Mouse (Mus musculus) CH12F3 (cell line): Measurements from ENCODE around the gene Sdc3.

Source experiments
- in situ Hi-C: fragments of 300-500 bp; cut with MboI; formaldehyde crosslinking; loops from 2 replicates; pipeline ENCODE4 v1.14.3; 2020; ENCODE audit warnings: low sequenced_read_pairs

Sdc3 gene

DNA sequence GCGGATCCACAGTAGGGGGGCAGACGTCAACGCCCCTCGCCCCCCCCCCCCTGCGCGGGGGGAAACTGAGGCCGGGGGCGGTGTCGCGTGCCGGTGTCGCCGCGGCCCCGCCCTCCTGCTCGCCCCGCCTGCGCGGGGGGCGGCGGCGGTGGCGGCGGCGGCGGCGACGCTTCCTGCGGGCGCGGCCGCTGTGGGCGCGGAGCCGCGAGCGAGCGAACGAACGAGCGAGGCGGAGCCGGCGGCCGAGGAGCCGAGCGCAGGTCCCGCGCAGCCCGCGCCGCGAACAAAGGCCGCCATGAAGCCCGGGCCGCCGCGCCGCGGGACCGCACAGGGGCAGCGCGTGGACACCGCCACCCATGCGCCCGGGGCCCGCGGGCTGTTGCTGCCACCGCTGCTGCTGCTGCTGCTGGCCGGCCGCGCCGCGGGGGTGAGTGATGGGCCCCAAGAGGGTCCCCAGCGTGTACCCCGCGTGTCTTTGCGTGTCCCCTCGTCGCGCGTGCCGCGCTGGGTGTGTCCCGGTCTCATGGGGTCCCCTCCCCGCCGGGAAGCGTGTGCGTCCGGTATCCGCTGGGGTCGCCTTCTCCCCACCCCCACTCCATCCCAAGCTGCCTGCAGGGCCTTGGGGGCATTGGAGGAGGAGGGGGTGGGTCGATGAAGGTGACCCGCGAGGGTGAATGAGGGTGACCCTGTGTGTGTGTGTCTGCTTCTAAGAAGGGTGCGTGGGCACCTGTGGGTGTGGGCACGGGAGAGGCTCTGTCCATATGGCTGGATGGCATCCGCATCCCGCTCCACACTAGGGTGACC lies at the start of gene Sdc3:
Gene Sdc3 (plus strand): TSS at position 162 of the 804 bp plus-strand sequence.
- in situ Hi-C loops, result no loop called here

DNA sequence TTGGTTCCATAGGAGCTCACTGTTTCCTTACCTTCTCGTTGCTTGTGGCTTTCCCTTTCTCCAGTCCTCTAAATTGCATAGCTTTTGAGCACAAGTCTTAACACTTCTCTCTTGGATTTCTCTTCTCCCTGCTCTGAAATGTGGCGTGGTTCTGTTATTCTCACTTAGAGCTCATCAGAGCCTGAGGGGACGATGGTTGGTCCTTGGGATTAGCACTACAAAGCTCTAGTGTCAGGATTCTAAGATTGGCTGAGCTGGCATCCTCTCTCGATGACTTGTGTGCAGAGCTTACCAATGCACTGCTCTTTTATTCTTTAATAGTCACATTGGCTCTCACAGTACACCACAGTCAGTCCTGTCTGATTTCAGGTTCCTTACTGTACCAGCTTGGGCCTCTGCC lies 48.3 kb upstream of the Sdc3 start:
- in situ Hi-C loops, result no loop called here

DNA sequence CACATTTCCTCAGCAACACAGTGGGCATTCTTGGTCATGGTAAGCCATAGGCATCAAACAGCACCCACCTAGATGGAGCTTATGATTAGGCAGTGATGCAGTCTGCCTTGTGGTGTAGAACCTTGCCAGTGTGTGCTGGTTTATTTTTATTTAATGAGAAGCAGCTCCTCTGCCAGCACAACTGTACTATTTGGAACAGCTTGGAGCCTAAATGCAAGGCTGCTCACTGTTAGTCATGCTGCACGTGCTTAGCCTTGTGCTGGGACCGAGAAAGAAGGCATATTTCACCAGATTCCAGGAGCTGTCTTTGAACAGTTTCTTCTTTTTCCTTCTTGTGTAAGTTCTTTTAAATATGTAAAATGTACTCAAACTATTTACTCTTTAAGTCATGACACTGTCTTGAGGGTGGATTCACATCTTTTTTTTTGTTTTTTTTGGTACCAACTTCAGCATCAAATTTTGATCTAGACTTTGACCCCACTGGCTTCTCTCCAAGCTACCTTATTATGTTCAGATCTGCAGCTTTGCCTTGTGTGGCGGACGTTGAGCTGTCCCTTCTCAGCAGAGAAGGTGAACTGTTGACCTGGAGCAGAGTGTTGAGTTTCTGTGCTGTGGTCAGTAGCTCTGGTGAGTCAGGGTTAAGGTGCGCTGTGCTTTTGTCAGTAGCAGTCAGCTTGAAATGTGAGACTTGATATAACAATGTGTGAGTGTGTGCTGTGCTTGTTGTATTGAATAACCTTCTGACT lies 46.6 kb upstream of the Sdc3 start:
- in situ Hi-C loops, result no loop called here

DNA sequence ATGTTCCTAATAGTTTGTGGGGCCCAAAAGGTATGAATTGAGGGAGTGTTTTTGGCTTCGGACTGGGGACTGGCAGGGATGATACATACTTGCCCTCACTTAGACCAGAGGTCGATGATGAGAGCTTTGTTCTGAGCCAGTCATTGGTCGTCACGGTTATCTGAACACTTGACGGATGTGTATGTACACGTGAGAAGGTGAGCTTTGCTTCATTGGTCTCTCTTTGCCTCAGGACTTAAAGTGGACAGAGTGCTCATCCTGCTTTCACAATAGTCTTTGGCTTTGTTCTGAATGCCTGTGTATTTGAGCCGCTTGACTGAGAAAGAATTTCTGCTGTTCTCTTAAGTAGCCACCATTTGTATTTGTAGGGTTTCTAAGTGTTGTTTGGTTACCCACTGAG lies 42.8 kb upstream of the Sdc3 start:
- in situ Hi-C loops, result no loop called here

DNA sequence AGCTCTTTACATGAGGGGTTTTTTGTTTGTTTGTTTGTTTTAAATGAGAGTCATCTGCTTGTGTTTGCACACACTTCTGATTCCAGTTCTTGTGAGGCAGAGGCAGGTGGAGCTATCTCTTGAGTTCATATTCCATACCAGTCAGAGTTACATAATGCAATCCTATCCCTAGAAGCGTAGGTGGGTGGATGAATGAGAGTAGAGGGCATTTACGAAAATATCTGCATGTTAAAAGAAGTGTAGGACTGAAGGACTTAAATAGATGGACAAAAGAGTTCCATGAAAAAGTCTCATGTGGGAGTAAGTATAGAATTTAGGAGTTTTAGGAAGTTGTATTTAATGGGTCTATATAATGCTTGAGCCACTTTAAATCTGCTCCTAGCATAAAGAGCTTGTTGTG lies 40.4 kb upstream of the Sdc3 start:
- in situ Hi-C loops, result no loop called here

DNA sequence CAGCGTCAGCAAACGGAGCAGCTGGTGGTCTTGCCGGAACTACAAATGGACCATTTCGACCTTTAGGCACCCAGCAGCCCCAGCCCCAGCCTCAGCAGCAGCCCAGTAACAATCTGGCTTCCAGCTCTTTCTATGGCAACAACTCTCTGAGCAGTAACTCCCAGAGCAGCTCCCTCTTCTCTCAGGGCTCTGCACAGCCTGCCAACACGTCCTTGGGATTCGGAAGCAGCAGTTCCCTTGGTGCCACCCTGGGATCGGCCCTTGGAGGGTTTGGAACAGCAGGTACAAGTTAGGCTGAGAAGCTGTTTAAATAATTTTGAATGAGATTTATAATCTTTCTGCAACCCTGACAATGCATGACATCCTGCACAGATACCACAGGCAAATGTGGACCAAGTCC lies 39.7 kb upstream of the Sdc3 start:
- in situ Hi-C loops, result no loop called here

DNA sequence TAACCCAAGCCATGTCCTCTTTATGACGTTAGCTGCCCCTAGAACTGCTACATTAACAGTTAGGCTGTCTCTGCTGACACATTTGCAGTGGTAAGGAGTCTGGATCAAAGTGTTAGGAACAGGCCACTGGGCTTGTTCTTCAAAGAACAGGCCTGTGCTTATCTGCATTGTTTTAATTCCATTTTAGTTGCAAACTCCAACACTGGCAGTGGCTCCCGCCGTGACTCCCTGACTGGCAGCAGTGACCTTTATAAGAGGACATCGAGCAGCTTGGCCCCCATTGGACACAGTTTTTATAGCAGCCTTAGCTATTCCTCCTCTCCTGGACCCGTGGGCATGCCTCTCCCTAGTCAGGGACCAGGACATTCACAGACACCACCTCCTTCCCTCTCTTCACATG lies 38.6 kb upstream of the Sdc3 start:
- in situ Hi-C loops, result no loop called here

DNA sequence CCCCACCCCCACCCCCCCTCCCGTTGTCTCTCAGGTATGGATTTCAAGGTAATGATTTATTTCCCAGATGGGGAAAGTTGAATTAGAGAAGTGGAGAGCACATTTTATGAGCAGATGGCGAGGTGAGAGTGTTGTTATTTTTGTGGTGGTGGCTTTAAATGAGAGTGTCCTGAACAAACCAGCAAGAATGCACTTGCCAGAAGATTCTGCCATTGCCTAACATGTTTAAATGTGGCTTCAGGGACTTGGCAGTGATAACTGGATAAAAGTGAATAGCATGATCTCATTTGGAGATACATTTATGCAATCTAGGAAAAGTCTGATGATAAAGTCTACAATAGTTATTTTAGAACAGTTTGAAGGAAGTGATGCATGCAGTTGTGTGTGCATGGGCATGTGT lies 37.6 kb upstream of the Sdc3 start:
- in situ Hi-C loops, result no loop called here

DNA sequence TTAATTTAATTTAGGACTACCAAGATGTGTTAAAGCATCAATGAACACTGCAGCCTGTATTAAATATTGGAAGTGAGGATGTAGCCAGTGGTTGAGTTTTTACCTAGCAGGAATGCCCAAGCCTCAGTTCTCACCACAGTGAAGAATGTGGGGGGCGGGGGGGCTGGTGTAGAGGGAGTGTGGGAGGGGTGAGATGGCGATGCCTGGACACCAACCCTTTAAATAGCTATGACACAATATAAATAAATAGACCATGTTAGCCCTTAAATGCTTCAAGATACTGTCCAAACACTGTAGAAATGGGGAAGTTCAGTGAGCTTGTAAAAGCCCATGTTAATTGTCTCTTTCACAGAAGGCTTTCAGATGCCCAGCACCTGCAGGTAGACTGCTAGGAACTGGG lies 32.5 kb upstream of the Sdc3 start:
- in situ Hi-C loops, result no loop called here

DNA sequence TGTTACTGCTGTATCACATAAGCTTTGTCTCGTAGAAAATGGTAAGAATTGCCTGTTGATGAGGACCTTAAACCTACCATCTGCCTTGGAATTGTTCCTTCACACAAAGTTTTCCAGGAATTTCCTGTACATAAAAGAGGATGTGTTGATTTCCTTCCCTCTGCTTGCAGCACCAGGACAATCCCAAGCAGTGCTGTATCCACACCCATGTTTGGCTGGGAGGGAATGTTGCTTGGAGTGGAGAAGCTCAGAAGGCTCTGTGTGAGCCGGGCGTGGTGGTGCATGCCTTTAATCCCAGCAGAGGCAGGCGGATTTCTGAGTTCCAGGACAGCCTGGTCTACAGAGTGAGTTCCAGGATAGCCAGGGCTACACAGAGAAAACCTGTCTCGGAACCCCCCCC lies 30.5 kb upstream of the Sdc3 start:
- in situ Hi-C loops, result no loop called here

DNA sequence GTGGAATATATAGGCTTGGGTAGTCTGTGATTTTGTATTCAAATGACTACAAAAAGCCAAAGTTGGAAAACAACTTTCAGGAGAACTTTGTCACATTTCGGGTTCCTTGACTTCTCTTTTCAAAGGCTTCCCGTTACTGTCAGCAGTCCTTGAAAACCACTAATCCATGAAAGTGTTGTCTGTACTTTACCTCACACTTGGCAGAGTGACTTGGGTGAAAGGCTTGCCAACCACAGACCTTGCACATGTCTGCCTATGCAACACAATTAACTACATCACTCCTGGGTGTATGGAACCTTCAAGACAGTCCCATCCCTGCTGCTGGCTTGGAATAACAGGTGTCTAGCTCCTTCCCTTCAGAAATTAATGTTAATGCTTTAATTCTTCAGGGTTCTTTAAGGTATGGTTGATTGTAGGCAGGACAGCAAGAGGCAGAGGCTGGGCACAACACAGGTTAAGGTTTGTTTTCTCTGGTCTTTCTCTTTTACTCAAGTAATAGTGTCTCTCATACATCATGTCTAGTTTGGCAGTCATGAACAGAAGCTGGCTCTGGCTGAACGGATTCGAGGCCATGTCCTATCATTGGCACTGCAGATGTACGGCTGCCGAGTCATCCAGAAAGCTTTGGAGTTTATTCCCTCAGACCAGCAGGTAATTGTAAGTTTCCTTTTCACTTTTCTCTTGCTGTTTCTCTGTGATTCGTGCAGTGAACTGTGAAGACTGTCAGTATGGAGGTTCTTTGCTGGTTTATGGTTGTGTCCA lies 26.8 kb upstream of the Sdc3 start:
- in situ Hi-C loops, result no loop called here

DNA sequence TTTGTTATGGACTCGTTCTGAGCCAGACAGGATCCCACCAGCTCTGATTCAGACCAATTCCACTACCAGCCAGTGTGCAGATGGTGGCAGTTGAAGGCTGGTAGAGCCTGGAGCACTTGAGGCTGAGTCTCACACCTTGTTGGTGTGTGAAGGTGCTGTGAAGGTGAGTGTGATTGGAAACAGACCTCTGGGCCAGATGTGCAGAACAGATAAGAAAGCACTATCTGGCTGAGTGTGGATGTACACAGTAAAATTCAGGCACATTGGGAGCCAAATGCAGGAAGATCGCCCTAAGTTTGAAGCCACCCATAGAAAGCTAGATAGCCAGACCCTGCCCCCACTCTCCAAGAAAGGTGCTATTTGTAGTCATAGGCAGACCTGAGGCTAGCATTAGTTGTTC lies 25.9 kb upstream of the Sdc3 start:
- in situ Hi-C loops, result no loop called here

DNA sequence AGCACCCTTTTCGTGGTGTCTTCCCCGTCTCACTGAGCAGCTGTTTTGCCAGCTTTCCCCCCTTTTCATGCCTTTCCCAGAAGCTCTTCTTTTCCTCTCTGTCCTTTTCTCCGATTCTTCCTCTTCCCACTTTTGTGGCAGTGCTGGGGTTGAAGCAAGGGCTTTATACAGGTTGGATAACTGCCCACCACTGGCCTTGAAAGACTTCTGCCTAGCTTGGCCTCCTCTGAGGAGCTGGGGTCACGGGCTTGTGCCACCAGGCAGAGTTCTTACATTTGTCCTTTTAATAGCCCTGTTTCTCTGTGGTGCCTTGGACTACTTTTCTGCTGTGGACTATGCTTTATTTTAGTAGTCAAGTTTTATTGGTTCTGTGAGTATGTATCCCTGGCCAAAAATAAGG lies 25.4 kb upstream of the Sdc3 start:
- in situ Hi-C loops, result no loop called here

DNA sequence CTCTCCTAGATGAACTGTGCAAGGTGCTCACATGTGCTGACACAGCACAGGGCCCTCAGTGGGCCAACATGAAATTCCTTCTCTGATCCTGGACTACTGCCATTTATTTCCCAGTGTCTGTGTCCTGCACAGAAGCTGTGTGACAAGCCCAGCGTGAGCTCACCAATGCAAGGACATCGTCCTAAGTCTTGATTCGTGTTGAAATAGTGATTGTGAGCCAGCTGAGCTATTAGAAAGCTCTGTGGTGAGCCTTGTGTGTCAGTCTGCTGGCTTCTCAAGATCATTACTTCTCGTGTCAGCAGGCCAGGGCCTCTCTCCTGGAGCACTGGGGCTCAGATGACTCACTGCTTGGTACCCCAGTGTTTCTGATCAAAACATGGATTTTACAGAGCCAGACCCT lies 18.4 kb upstream of the Sdc3 start:
- in situ Hi-C loops, result no loop called here

DNA sequence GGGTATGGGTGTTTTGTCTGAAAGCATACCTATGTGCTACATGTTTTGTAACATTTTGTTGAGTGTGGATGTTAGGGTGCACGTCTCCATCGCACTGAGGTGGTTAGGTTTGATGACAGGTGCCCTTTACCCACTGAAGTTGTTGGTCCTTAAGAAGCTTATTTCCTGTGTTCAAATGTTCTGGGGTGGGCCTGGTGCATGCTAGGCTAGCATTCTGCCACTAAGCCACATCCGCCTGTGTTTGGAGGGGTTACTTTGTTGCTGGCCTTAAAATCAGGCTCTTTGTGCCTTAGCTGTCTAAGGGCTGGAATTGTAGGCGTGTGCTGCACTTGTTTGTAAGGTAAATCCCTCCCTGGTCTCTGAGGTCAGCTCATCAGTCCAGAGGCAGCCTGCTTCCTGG lies 17.5 kb upstream of the Sdc3 start:
- in situ Hi-C loops, result no loop called here

DNA sequence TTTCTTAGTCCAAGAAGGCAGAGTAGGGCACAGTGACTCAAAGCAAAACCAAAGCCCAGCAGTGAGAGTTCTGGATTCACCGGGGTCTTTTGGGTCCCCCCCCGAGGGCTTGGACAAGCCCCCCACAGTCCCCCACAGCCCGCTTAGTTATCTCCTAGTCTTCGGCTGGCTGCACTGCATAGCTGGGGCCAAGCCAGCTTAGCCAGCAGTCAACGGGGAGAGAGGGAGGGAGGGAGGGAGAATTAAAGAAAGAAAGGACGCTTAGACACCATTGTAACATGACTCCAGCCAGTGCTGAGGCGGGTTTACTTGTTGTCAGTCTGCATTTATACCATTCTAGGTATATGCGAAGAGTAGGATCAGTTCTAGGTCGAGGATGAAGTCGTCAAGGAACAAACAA lies 14.7 kb upstream of the Sdc3 start:
- in situ Hi-C loops, result no loop called here

DNA sequence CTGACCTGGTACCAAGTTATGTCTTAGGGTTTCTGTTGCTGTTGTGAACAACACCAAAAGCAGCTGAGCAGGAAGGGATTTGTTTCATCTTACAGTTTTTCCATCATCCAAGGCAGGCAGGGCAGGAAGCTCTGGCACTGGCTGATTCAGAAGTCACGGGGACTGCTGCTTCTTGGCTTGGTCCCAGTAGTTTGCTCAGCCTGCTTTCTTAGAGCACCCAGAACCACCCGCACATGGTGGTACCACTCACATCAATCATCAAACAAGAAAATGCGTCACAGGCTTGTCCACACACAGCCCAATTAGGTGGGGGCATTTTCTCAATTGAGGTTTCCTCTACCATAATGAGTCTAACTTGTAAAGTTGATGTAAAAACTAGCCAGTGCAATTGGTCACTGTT lies 13.3 kb upstream of the Sdc3 start:
- in situ Hi-C loops, result no loop called here

DNA sequence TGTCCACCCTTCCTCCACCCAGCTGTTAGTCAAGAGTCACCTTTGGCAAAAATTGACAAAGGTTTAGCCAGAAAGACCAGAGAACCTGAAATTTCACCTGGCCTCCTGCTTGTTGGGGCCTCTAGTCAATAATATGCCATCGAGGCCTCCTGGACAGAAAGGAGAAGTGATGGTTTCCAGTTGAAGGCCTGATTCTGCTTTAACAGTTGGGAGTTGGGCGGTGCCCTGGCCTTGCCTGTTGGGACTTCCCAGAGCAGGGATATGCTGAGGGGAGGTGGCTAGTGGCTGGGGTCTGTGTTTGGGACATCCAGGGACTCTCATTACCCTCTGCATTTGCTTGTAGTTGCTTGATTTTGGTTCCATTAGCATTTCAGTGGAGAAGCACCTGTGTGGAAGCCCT lies 9.8 kb upstream of the Sdc3 start:
- in situ Hi-C loops, result loop anchor here (10.0 kb wide), 1 partner anchor 172 kb away; no protein-coding TSS in a partner anchor

DNA sequence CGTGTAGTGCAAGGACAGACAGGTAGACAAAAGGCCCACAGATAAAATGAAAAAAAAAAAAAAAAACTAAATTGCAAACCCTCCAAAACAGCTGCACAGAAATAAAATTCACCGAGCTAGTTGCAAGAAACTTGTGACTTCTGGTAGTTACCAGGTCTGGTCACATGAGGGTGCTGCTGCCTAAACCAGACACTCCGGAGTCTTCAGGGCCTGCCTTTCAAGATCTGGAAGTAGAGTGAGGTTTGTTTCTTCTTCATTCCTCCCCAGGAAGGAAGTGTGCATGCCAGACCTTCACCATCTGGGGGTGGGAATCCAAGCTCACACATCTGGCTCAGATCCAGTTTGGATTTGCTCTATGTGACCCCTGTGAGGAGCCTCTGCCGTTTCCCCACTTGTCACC lies 7.6 kb upstream of the Sdc3 start:
- in situ Hi-C loops, result loop anchor here (5.0 to 10.0 kb wide), 2 partner anchors 93 to 170 kb away; no protein-coding TSS in a partner anchor

DNA sequence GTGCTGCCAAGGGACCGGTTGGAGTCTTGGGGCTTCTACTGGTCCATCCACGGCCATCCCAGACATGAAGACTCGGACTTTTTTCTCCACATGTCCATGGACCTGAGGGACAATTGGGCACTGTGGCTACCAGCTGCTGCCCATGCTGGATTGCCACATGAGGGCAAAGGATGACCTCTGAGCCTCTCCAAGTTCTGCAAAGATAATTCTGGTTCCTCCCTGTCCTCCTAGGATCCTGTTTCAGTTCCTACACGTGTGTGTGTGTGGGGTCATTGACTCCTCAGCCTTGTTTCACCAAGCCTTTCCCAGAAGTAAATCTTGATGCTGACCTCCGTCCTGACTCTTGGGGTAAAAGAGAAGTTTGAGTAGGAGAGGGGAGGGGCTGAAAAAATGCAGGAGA lies 4.8 kb upstream of the Sdc3 start:
- in situ Hi-C loops, result loop anchor here (5.0 to 10.0 kb wide), 2 partner anchors 90 to 167 kb away; no protein-coding TSS in a partner anchor

DNA sequence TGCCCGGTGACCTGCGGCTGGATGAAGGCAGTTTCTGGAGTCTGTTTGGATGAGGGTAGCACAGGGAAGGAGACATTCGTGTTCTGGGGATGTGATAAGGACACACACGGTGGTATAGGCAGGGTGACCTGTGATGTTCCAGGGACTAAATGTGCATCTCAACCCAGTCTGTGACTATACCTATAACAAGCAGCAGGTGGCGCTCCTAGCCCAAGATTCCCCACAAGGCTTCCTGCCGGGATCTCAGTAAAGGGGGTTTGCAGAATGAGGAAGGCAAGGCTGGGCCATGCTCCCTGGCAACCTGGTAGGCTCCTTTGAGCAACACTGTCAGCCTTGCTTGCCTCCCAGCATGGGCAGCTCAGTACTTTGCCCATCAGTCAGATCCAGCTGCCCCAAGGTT lies 2.2 kb upstream of the Sdc3 start:
- in situ Hi-C loops, result no loop called here
